Mouse (Mus musculus): Measurements from ENCODE around the gene Olfr541. TPM values are rescaled to one million over a fixed set of nuclear protein-coding genes. Genes with fewer than 3 reads are reported as not detected.
"Not testable (repeated sequence)": the region's sequence is repeated elsewhere in the genome, so short reads cannot be mapped to it uniquely, and the experiment has no call there.

The Olfr541 gene
- total RNA-seq (2021) (not detected), polyA plus RNA-seq (2012; rRNA removed) (not detected in 2 replicates)
- long read RNA-seq: 0 reads

DNA sequence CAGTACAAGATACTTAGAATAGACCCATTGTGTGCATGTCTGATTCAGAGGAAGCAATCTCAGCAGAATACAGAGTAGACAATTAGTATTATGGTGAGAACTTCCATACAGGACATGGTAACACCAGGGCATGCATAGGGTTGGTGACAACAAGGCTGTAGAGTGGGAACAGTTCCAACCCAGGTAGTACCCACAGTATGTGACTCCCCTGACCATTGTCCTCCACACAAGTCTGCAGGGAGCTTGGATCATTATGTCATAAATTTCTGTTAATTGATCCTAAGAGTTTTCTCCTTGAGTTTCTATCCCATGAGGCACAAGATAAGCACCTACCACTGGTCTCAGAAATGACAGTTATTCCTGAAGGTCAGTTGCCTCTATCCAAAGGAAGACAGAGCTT, at the start of gene Olfr541:
TSS of gene Olfr541 (plus strand) at position 301 of the 400 bp plus-strand sequence.
- H3K27me3 ChIP-seq (ENCODE audit: control insufficient read depth, insufficient read depth, low read length): no peaks in the 10 kb centered on the region
- no peaks in the 10 kb centered on the region for H3K4me1 ChIP-seq (ENCODE audit: control insufficient read depth, insufficient read depth, low read length)
- no peak within 1 kb of the TSS for H3K9ac ChIP-seq (ENCODE audit: low read depth, low read length)
- no peaks in the 10 kb centered on the region for H3K36me3 ChIP-seq (ENCODE audit: control insufficient read depth, insufficient read depth, low read length)
- no peak within 1 kb of the TSS for H3K4me3 ChIP-seq
- H3K27ac ChIP-seq: no peak within 1 kb of the TSS
- no peaks in the 10 kb centered on the region for H3K79me2 ChIP-seq (replicated peaks; ENCODE audit: control insufficient read depth, insufficient read depth, low read length)
- no peak for DNase-seq
- intact Hi-C loops (cut with DNase I): no loop called here
- TF ChIP-seq CTCF (IDR thresholded peaks at IDR 0.05): no peak
- TF ChIP-seq POLR2A (IDR thresholded peaks at IDR 0.05; ENCODE audit: insufficient read depth, low read depth, low read length): no peak
- TF ChIP-seq EP300 (IDR thresholded peaks at IDR 0.05; ENCODE audit: insufficient read depth, low read depth, low read length): no peak

DNA sequence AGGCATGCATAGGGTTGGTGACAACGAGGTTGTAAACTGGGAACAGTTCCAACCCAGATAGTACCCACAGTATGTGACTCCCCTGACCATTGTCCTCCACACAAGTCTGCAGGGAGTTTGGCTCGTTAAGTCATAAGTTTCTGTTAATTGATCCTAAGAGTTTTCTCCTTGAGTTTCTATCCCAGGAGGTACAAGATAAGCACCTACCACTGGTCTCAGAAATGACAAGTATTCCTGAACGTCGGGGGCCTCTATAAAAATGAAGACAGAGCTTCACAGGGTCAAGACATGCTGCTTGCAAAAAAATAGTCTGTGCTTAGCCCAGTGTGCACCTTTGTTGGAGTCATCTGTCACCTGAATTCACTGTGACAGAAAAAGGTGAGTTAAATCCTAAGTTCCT, 37.4 kb upstream of the Olfr541 start, which contains the start of gene Olfr539:
TSS of gene Olfr539 (plus strand) at position 301 of the 400 bp plus-strand sequence.
- 53% methylated on average over 4 of the region's 4 CpGs for WGBS
- no peaks in the 10 kb centered on the region for H3K79me2 ChIP-seq (replicated peaks; ENCODE audit: control insufficient read depth, insufficient read depth, low read length)
- no peaks in the 10 kb centered on the region for H3K27me3 ChIP-seq (ENCODE audit: control insufficient read depth, insufficient read depth, low read length)
- H3K27ac ChIP-seq: no peak within 1 kb of the TSS
- no peak within 1 kb of the TSS for H3K9ac ChIP-seq (ENCODE audit: low read depth, low read length)
- H3K4me3 ChIP-seq: no peak within 1 kb of the TSS
- H3K36me3 ChIP-seq (ENCODE audit: control insufficient read depth, insufficient read depth, low read length): no peaks in the 10 kb centered on the region
- TF ChIP-seq POLR2A (IDR thresholded peaks at IDR 0.05; ENCODE audit: insufficient read depth, low read depth, low read length) (no peak), CTCF (IDR thresholded peaks at IDR 0.05) (no peak), EP300 (IDR thresholded peaks at IDR 0.05; ENCODE audit: insufficient read depth, low read depth, low read length) (no peak)
- no peaks in the 10 kb centered on the region for H3K4me1 ChIP-seq (ENCODE audit: control insufficient read depth, insufficient read depth, low read length)
- intact Hi-C loops (cut with DNase I): no loop called here
- DNase-seq: no peak

DNA sequence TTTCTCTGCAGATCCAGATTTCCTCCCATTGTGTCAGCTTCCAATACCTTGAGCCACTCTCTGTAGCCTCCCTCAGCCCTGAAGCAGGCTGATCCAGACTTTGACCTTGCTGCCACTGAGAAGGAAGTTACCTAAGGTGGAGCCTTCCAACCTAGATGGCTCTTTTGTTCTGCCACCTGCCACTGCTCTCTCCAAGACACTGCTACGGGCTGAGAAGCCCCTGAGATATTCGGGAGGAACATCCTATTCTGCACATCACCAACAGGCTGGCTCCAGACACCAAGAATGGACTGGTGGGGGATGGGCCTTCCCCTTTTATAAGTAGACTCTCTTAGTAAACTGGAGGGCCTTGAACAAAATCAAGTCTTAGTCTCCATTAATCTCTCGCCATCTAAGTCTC, 26.4 kb upstream of the Olfr541 start:
- H3K27me3 ChIP-seq (ENCODE audit: control insufficient read depth, insufficient read depth, low read length); H3K36me3 ChIP-seq (ENCODE audit: control insufficient read depth, insufficient read depth, low read length); DNase-seq; H3K9ac ChIP-seq (ENCODE audit: low read depth, low read length); H3K4me1 ChIP-seq (ENCODE audit: control insufficient read depth, insufficient read depth, low read length); H3K4me3 ChIP-seq; H3K79me2 ChIP-seq (replicated peaks; ENCODE audit: control insufficient read depth, insufficient read depth, low read length); intact Hi-C loops (cut with DNase I); H3K27ac ChIP-seq: not testable (repeated sequence)
- 66% methylated on average over 3 of the region's 3 CpGs for WGBS

DNA sequence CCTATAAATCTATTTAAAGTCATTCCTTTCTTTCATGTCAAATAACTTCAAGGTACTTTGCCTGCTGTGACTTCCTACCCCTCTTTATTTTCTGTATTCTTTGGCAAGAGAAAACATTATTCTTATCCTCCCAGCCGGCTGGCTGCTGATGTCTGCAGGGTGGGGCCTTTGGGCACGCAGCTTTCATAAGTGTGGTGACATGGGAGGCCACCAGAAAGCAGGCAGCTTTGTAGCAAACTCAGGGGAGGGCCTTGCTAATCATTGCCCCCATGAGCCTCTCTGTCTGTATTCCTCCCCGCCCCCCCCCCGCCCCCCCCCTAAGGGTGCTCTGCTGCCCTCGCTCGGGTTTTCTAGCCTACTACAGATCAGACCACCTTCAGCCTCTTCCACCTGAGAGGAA, 21.2 kb upstream of the Olfr541 start:
- DNase-seq: no peak
- no peaks in the 10 kb centered on the region for H3K79me2 ChIP-seq (replicated peaks; ENCODE audit: control insufficient read depth, insufficient read depth, low read length)
- intact Hi-C loops (cut with DNase I): no loop called here
- no peak overlapping the region for H3K9ac ChIP-seq (ENCODE audit: low read depth, low read length)
- H3K27ac ChIP-seq: no peak overlapping the region
- H3K27me3 ChIP-seq (ENCODE audit: control insufficient read depth, insufficient read depth, low read length): no peaks in the 10 kb centered on the region
- 2% methylated on average over 4 of the region's 6 CpGs for WGBS
- H3K36me3 ChIP-seq (ENCODE audit: control insufficient read depth, insufficient read depth, low read length): no peaks in the 10 kb centered on the region
- TF ChIP-seq POLR2A (IDR thresholded peaks at IDR 0.05; ENCODE audit: insufficient read depth, low read depth, low read length) (no peak), CTCF (IDR thresholded peaks at IDR 0.05) (no peak), EP300 (IDR thresholded peaks at IDR 0.05; ENCODE audit: insufficient read depth, low read depth, low read length) (no peak)
- H3K4me1 ChIP-seq (ENCODE audit: control insufficient read depth, insufficient read depth, low read length): no peaks in the 10 kb centered on the region
- H3K4me3 ChIP-seq: no peak overlapping the region

DNA sequence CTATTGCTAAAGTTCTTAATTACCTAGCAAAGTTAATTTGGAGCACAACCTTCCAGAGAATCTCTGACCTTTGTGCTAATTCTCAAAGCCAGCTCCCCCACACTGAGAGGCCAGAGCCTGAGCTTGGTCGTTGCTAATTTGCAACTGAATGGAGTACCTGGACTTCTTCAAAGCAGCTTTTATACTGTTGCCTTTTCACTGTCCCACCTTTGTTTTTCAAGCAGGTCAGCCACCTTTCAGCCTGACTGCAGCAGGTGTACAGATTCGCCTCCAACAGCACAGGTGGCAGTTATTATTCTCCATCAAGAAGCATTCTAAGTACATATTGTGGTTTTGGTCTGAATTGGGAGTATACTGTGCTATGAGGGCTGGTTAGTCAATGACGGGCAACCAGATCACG, 17.5 kb upstream of the Olfr541 start:
- DNase-seq; H3K9ac ChIP-seq (ENCODE audit: low read depth, low read length); H3K27ac ChIP-seq; H3K4me1 ChIP-seq (ENCODE audit: control insufficient read depth, insufficient read depth, low read length); intact Hi-C loops (cut with DNase I); H3K79me2 ChIP-seq (replicated peaks; ENCODE audit: control insufficient read depth, insufficient read depth, low read length); H3K36me3 ChIP-seq (ENCODE audit: control insufficient read depth, insufficient read depth, low read length); H3K4me3 ChIP-seq; H3K27me3 ChIP-seq (ENCODE audit: control insufficient read depth, insufficient read depth, low read length): not testable (repeated sequence)
- WGBS: 53% methylated on average over 4 of the region's 4 CpGs

DNA sequence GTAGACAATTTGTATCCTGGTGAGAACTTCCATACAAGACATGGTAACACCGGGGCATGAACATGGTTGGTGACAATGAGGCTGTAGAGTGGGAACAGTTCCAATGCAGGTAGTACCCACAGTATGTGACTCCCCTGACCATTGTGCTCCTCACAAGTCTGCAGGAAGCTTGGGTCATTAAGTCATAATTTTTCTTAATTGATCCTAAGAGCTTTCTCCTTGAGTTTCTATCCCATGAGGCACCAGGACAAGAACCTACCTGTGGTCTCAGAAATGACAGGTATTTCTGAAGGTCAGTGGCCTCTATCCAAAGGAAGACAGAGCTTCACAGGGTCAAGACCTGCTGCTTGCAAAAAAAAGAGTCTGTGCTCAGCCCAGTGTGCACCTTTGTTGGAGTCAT, 15.4 kb upstream of the Olfr541 start, which contains the start of gene Olfr45:
TSS of gene Olfr45 (plus strand) at position 301 of the 400 bp plus-strand sequence.
- H3K9ac ChIP-seq (ENCODE audit: low read depth, low read length): no peak within 1 kb of the TSS
- H3K27ac ChIP-seq: no peak within 1 kb of the TSS
- no peak for TF ChIP-seq CTCF (IDR thresholded peaks at IDR 0.05)
- TF ChIP-seq POLR2A (IDR thresholded peaks at IDR 0.05; ENCODE audit: insufficient read depth, low read depth, low read length): no peak
- no peak for TF ChIP-seq EP300 (IDR thresholded peaks at IDR 0.05; ENCODE audit: insufficient read depth, low read depth, low read length)
- H3K36me3 ChIP-seq (ENCODE audit: control insufficient read depth, insufficient read depth, low read length): no peaks in the 10 kb centered on the region
- H3K4me3 ChIP-seq: no peak within 1 kb of the TSS
- DNase-seq: no peak
- no peaks in the 10 kb centered on the region for H3K4me1 ChIP-seq (ENCODE audit: control insufficient read depth, insufficient read depth, low read length)
- H3K79me2 ChIP-seq (replicated peaks; ENCODE audit: control insufficient read depth, insufficient read depth, low read length): no peaks in the 10 kb centered on the region
- intact Hi-C loops (cut with DNase I): no loop called here
- H3K27me3 ChIP-seq (ENCODE audit: control insufficient read depth, insufficient read depth, low read length): no peaks in the 10 kb centered on the region
- WGBS: 78% methylated on average over 1 of the region's 1 CpGs

DNA sequence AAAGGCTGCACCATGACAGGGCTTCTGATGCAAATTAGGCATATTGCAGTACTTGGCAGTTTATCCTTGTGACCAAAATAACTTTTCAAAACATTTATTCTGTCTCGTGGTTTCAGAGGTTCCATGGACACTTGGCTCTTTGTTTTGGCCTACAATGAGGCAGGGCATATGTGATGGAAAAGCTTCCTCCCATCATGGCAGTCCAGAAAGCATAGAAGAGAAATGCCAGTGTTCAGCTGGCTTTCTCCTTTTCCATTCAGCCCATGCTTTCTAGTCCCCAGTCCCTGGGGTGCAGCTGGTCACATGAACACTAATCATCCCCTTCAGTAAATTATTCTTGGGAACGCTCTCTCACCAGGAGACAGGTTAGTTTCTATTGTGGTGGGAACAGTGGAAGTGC, 9.3 kb downstream of the Olfr541 start:
- WGBS: 63% methylated on average over 2 of the region's 2 CpGs
- Histone ChIP-seq H3K27me3 (ENCODE audit: control insufficient read depth, insufficient read depth, low read length) (no peaks in the 10 kb centered on the region), H3K4me1 (ENCODE audit: control insufficient read depth, insufficient read depth, low read length) (no peaks in the 10 kb centered on the region), H3K36me3 (ENCODE audit: control insufficient read depth, insufficient read depth, low read length) (no peaks in the 10 kb centered on the region), H3K4me3 (no peak overlapping the region), H3K27ac (no peak overlapping the region), H3K9ac (ENCODE audit: low read depth, low read length) (no peak overlapping the region), H3K79me2 (replicated peaks; ENCODE audit: control insufficient read depth, insufficient read depth, low read length) (no peaks in the 10 kb centered on the region)
- intact Hi-C loops (cut with DNase I): no loop called here
- no peak for DNase-seq
- TF ChIP-seq EP300 (IDR thresholded peaks at IDR 0.05; ENCODE audit: insufficient read depth, low read depth, low read length) (no peak), CTCF (IDR thresholded peaks at IDR 0.05) (no peak), POLR2A (IDR thresholded peaks at IDR 0.05; ENCODE audit: insufficient read depth, low read depth, low read length) (no peak)

All from heart, adult 2 months (tissue).